Mouse (Mus musculus) cerebellum, postnatal 36 days (tissue): ENCODE measurements around the gene Mrpl47.
"Not testable (repeated sequence)": the region's sequence is repeated elsewhere in the genome, so short reads cannot be mapped to it uniquely, and the experiment has no call there.

Source experiments
- DNase-seq, 2 experiments: peaks; one replicate each; pipeline ENCODE4 v3.0.0; 2021 to 2022; ENCODE audit warnings: mixed read lengths in 2 of 2

The Mrpl47 gene

DNA sequence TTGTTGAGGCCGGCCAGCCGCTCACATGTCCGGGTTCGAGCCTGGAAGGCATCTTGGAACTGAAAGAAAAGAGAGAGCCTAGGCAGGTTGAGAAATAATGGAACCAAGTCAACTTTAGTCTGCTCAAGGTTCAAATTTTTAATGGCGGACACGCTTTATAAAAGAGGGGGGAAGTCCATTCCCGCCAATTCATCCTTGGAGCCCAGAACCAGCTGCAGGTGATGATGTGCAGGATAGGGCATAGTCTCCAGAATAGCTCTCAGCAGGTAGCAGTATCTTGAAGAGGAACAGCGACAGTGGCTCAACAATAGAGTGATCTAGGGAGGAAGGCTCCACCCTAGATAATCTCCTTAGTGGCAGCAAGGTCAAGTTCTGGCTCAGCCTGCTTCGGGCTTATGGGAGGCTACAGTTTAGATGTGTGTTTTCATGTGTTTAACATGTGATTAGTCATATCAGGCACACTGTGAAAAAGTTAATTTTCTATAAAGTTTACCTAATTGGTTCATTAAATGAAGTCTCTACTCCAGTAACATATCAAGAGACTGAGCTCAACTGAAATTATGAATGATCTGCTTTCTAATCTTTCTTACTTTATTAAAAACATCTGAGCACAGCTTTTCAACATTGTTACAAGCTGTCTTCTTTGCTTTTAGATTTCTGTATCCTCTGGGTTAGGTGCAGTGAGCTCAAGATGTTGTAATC lies 31.6 kb downstream of the Mrpl47 start, which contains the start of gene Actl6a:
Actl6a (plus strand) TSS at position 652 of the 702 bp plus-strand sequence.
- DNase-seq, result not testable (repeated sequence)

- DNase-seq, result not testable (repeated sequence)
Measured at GRCm38 (mm10) chr3:32704632-32705031, 32.8 kb downstream of the Mrpl47 start.

DNA sequence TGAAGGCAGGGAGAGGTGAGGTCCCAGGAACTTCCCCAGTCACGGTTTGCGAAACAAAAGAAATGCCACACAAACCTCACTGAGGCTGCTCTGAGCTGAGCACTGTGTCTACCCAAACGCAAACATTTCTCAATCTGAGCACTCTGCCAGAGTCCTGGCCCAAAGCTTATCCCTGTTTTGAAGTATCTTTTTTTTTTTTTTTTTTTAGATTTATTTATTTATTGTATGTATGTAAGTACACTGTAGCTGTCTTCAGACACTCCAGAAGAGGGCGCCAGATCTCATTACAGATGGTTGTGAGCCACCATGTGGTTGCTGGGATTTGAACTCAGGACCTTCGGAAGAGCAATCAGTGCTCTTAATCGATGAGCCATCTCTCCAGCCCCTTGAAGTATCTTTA lies 33.4 kb downstream of the Mrpl47 start:
- DNase-seq, result not testable (repeated sequence)

- DNase-seq, result peak; percentile 77 to 82
Measured at GRCm38 (mm10) chr3:32698228-32698863, 39.1 kb downstream of the Mrpl47 start.

- DNase-seq, result no peak
Measured at GRCm38 (mm10) chr3:32695583-32695980, 41.8 kb downstream of the Mrpl47 start.

- DNase-seq, result no peak
Measured at GRCm38 (mm10) chr3:32694737-32695582, 42.4 kb downstream of the Mrpl47 start.

DNA sequence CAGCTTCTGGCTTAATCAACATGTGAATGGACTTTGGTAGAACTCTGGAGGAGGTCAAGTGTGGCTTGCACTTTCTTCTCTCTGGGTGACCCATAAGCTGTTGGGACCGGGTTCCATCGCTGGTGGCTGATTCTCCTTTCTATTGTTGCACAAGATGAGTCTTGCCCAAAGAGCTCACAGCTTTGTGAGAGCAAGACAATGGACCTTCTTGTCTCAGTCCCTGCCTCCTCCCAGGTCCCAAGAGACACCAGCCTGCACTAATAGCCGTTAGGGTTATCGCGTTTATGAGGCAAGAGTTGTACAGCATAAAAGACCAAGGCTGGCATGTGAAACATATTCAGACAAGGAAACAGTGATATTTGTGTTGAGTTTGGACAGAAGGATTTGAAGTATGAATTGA lies 43.2 kb downstream of the Mrpl47 start:
- DNase-seq, result no peak

DNA sequence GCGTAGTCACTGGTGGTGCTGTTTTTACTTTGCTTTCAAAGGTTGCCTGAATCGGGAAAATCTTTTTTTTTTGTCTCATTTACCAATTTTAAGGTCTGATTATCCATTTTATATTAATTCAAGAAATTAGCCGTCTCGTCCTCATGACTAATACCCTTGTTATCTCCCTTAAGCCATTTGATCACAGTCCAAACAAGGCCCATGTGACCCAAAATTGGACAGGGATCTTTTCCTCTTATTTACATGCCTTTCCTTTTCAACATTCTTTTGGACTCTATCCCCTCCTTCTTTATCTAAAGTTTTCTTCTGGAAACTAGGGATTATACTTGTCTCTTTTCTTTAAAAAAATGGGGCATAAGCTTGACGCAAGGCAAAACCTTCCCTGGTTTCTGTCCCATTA lies 45.6 kb downstream of the Mrpl47 start:
- DNase-seq, result no peak

- no peak for DNase-seq
Measured at GRCm38 (mm10) chr3:32690901-32691300, 46.5 kb downstream of the Mrpl47 start.

GRCm38 (mm10) chr3:32690008-32690407 lies 47.4 kb downstream of the Mrpl47 start:
- DNase-seq, result no peak

- no peak for DNase-seq
Measured at GRCm38 (mm10) chr3:32689567-32689999, 47.8 kb downstream of the Mrpl47 start.

DNA sequence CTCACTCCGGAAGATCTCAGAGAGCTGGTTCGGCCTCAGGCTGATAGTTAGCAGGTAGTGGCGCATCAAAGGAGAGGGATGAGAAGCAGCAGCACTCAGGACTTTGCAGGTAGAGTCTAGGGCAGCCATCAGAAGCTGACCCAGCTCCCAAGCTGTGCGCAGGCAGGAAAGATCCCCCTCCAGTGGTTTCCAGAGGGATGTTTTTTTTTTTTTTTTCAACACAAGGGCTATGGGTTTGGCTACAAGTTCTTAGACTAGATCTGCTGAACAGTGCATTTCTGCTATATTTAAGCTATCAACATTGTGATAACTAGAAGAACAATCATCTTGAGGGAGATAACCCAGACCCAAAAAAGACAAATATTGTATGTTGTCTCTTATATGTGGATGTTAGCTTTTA lies 50.2 kb downstream of the Mrpl47 start:
- DNase-seq, result no peak

GRCm38 (mm10) chr3:32686537-32686936 lies 50.9 kb downstream of the Mrpl47 start:
- no peak for DNase-seq

- no peak for DNase-seq
Measured at GRCm38 (mm10) chr3:32684631-32685030, 52.8 kb downstream of the Mrpl47 start.

- DNase-seq, result no peak
Measured at GRCm38 (mm10) chr3:32682910-32683531, 54.4 kb downstream of the Mrpl47 start.

DNA sequence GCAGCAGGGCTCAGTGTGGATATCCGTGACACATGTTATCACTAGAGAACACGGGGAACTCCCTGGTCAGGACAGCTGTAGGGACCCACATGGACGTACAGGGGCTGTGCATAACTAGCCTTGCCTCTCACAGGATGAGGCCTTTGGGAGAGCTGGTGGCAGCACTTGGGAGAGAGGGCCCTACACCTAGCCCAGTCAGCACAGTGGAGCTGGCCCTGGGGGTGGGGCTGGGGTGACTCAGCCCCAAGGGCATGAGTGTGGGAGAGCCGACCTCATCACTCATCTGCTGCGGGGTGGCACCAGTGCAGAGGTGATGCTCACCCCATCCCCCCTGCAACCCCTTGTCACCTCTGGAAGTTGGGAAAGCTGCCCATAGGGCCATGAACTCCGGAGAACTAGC lies 61.0 kb downstream of the Mrpl47 start:
- DNase-seq, result no peak
